Mouse (Mus musculus): ENCODE data around the gene Aldoart1.

Gene Aldoart1

DNA sequence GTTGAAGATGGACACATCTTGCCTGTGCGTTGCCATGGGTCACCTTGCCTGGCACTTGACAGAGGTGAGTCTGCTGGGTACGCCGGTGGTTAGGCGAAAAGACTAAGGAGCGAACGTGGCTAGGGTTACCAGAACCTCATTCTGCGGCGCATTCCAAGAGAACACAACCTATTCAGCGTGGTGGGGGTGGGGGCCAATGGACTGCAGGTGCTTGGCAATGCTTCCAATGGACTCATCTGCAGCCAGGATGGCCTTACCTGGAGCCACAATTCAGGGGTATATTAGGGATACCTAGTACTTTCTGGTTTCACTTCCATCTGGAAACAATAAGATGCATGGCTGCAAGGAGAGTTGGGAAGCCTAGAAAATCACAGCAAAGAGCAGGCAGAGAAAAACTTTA lies at the start of gene Aldoart1:
Aldoart1 (minus strand) TSS at position 101 of the 400 bp plus-strand sequence.
- no peak for DNase-seq (ENCODE audit: low spot score)

DNA sequence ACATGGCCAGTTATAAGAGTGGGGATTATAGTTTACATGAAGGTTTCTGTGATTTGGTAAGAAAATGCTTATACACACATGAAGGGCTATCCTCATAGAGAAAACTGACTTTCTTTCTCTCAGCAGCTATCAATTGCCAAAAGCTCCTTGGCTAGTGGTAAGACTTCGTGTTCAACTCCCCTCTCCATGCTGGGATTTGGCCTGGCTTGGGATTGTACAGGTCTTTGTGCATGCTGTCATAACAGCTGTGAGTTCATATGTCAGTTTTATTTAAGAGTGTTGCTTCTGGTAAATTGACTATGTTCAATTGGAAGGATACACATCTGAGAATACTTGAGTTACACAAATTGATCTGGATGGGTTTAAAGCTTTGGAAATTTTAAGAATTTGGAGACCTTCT lies 49.1 kb upstream of the Aldoart1 start:
- no peak for DNase-seq (ENCODE audit: low spot score)

DNA sequence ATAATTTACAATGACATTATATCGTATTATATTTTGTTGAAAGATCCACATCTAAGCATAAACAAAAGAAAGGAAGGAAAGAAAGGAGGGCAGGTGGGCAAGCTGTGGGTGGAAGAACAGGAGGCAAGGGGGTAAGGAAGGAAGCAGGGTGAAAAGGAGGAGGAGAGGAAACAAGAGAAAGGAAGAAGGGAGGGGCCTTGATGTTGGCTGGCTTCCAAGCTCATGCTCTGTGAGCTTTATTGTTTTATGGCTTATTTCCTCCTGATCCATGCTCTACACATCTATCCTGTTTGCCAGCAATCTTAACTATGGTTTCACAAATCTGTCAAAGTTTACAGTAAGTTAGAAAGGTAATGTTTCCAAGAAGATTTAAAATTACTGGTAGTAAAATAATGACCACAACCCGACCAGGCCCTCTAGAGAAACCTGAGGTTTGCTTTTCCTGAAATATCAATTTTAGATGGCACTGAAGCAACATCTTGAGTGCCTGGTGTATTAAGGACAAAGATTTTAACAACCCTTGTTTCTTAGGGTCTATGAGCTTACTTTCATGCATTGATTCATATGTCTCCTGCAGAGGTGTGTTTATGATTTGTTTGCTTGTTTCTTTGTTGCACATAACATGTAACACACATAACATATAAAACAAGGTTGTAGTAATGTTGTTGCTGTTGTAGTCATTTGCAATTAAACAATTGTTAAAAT lies 13.1 kb upstream of the Aldoart1 start:
- no peak for DNase-seq (ENCODE audit: low spot score)

DNA sequence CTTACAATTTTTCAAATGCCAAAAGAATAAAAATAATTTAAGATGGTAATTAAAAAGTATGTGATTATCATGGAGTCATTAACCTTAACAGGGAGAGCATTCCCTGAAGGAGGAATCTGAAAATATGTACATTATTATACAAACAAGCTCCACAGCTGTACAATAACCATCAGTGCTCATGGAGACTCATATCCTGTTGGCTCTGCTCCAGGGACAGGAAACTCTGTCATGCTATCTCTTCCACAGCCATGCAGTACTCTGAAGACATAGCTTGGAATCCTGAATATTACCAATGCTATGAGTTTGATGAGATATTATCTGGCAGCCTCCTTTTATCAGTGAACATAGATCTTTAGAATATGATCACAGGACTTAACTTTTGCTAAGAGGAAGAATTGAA lies 8.2 kb downstream of the Aldoart1 start:
- DNase-seq (ENCODE audit: low spot score) = no peak

DNA sequence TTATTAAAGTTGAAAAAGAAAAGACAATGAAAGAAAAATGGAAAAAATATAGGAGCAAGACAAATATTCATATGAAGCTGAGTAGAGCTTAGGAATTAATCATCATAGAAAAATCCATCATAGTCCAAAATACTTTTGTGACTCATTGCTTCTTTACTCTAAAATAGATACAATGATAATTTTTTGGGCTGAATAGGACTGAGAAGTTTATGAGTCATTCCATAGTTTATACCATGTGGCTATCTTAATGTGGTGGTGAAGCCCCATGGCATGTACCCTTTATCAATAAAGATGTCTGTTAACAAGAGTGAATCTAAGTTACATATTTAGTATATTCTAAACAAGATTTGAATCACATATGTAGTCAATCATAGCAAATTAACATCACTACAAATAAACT lies 9.4 kb downstream of the Aldoart1 start:
- DNase-seq (ENCODE audit: low spot score) = no peak

DNA sequence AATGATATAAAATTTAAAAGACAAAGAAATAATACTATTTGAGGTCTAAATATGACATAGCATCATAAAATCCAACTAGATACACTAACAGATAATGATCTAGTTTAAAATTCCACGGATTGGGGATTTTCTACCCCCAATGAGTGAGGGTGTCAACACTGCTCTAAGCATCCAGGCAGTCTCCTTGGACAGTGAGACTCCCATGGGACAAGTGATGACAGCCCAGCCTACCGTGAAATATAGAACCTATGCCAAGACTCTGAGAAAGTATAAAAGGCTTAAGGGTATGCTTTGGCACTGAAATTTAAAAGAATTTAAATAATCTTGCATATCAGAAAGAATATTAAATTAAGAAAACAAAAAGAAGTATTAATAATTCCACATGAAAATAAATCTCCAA lies 16.0 kb downstream of the Aldoart1 start:
- no peak for DNase-seq (ENCODE audit: low spot score)

DNA sequence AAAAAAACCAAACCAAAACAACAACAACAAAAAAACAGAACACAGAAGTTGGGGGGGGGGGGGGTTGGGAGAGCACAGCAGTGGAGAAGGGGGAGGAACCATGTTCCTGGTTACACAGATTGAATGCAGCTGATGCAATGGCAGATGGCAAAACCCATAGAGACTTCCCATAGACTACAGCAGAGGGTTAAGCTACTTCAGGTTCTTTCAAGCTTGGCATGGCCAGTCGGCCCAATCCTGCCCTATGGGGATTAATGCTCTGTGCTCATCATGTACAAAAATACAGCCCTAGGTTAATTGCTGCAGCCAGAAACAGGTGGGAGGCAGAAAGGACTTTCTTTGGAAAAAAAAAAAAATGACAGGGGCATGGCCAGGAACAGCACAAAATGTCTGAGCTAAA lies 17.0 kb downstream of the Aldoart1 start:
- DNase-seq (ENCODE audit: low spot score) = no peak

DNA sequence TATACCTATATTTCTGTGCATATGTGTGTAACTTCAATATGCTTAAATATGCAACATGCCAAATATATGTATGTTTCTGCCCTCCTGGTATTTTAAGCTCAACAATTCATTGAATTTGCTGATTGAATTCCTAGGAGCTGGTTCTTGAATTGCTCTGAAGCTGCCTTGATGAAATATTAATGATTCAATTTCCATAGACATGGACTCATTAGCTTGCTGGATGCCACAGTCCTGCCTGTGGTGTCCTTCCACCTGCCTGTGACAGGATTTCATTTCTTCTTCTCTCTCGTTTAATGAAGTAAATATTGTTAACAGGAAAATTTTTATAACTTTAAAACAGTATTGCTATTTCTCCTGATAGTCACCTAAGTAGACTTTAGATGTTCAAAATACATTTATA lies 51.6 kb downstream of the Aldoart1 start:
- no peak for DNase-seq (ENCODE audit: low spot score)
